Mouse (Mus musculus) retina, adult 2 months (tissue): Measurements from ENCODE around the gene Bcl9l.

Experiments used
- DNase-seq: peaks from one replicate; pipeline ENCODE4 v3.0.0-alpha.2; 2012; ENCODE audit warnings: low read depth, low spot score

The Bcl9l gene

GRCm38 (mm10) chr9:44483510-44484044, 952 bp downstream of the Bcl9l start:
- DNase-seq, result no peak

GRCm38 (mm10) chr9:44484311-44485104, 1.9 kb downstream of the Bcl9l start:
- no peak for DNase-seq

- DNase-seq, result no peak
Observed at GRCm38 (mm10) chr9:44485105-44485515, 2.5 kb downstream of the Bcl9l start.

- no peak for DNase-seq
Observed at GRCm38 (mm10) chr9:44485516-44486161, 3.0 kb downstream of the Bcl9l start.

GRCm38 (mm10) chr9:44486335-44486734, 3.7 kb downstream of the Bcl9l start:
- no peak for DNase-seq

- DNase-seq, result no peak
Observed at GRCm38 (mm10) chr9:44486741-44487421, 4.3 kb downstream of the Bcl9l start.

- DNase-seq, result no peak
Observed at GRCm38 (mm10) chr9:44487441-44487840, 4.8 kb downstream of the Bcl9l start.

- DNase-seq, result no peak
Observed at GRCm38 (mm10) chr9:44488416-44488815, 5.8 kb downstream of the Bcl9l start.

- DNase-seq, result no peak
Observed at GRCm38 (mm10) chr9:44488855-44489381, 6.3 kb downstream of the Bcl9l start.

GRCm38 (mm10) chr9:44489651-44490085, 7.0 kb downstream of the Bcl9l start:
- no peak for DNase-seq

GRCm38 (mm10) chr9:44490086-44490967, 7.7 kb downstream of the Bcl9l start:
- DNase-seq, result no peak

GRCm38 (mm10) chr9:44491351-44491750, 8.7 kb downstream of the Bcl9l start:
- no peak for DNase-seq

GRCm38 (mm10) chr9:44492631-44493461, 10.2 kb downstream of the Bcl9l start:
- no peak for DNase-seq

- DNase-seq, result no peak
Observed at GRCm38 (mm10) chr9:44494261-44494862, 11.7 kb downstream of the Bcl9l start.

GRCm38 (mm10) chr9:44494863-44495809, 12.5 kb downstream of the Bcl9l start:
- no peak for DNase-seq

- no peak for DNase-seq
Observed at GRCm38 (mm10) chr9:44495810-44496344, 13.3 kb downstream of the Bcl9l start.

- DNase-seq, result no peak
Observed at GRCm38 (mm10) chr9:44496803-44497461, 14.3 kb downstream of the Bcl9l start.
